Mouse (Mus musculus) adipocyte (in vitro differentiated cells): ENCODE data around the gene Wnt5b.
"Not testable (repeated sequence)": the region's sequence is repeated elsewhere in the genome, so short reads cannot be mapped to it uniquely, and the experiment has no call there.

Experiments
- DNase-seq: peaks from one replicate; pipeline ENCODE4 v3.0.0-alpha.2; 2016; ENCODE audit warnings: low spot score

Wnt5b gene

GRCm38 (mm10) chr6:119451981-119452499 lies 92.1 kb downstream of the Wnt5b start:
- DNase-seq: no peak

GRCm38 (mm10) chr6:119450965-119451943 lies 92.9 kb downstream of the Wnt5b start:
- no peak for DNase-seq

- DNase-seq: no peak
Observed at GRCm38 (mm10) chr6:119449060-119449499, 95.1 kb downstream of the Wnt5b start.

GRCm38 (mm10) chr6:119448321-119449059 lies 95.7 kb downstream of the Wnt5b start:
- no peak for DNase-seq

GRCm38 (mm10) chr6:119445671-119446607 lies 98.2 kb downstream of the Wnt5b start:
- DNase-seq: peak; percentile 82

- DNase-seq: peak; percentile 96
Observed at GRCm38 (mm10) chr6:119443742-119444645, 100.2 kb downstream of the Wnt5b start.

- not testable (repeated sequence) for DNase-seq
Observed at GRCm38 (mm10) chr6:119442729-119443128, 101.4 kb downstream of the Wnt5b start.

GRCm38 (mm10) chr6:119437894-119438761 lies 106.0 kb downstream of the Wnt5b start:
- DNase-seq: no peak

- no peak for DNase-seq
Observed at GRCm38 (mm10) chr6:119434394-119434793, 109.8 kb downstream of the Wnt5b start.

- DNase-seq: no peak
Observed at GRCm38 (mm10) chr6:119431751-119432324, 112.3 kb downstream of the Wnt5b start.

GRCm38 (mm10) chr6:119430508-119430907 lies 113.6 kb downstream of the Wnt5b start:
- peak; percentile 93 for DNase-seq

GRCm38 (mm10) chr6:119429311-119429710 lies 114.8 kb downstream of the Wnt5b start:
- no peak for DNase-seq

GRCm38 (mm10) chr6:119428611-119429010 lies 115.5 kb downstream of the Wnt5b start:
- no peak for DNase-seq

- no peak for DNase-seq
Observed at GRCm38 (mm10) chr6:119421001-119421400, 123.1 kb downstream of the Wnt5b start.

- DNase-seq: no peak
Observed at GRCm38 (mm10) chr6:119420357-119420756, 123.8 kb downstream of the Wnt5b start.

- no peak for DNase-seq
Observed at GRCm38 (mm10) chr6:119419412-119419811, 124.7 kb downstream of the Wnt5b start.

GRCm38 (mm10) chr6:119418392-119419251 lies 125.5 kb downstream of the Wnt5b start:
- peak; percentile 75 for DNase-seq

- no peak for DNase-seq
Observed at GRCm38 (mm10) chr6:119417821-119418220, 126.3 kb downstream of the Wnt5b start.
